21 mouse cellular contexts compared by ENCODE assay signal in the genomic region with DNA sequence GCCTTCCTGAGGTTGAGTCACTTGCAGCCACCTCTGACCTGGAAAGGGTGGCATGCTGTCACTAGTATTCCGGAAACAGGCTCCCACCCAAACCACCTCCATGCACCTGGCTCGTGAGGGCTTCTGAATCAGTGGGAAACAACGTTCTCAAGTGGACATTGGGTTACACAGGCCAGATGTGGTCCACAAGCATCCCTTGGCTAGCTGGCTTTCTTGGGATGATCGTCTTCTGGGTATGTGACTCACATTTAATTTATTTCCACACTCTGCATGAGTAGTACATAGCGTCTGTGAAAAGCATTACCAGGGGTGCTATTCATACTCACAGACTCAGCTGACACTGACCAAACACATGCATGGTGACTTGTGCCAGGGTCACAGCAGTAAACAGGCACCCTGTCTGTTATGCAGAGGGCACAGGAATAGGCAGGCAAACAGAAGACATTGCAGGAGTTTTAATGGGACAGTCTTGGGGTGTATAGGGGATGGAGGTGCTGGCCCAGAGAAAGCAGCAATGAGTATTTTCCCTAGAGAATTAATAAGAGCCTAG. TPM values are rescaled to one million over a fixed set of nuclear protein-coding genes. Genes with fewer than 3 reads are reported as not detected.
"Had no signal": no experiment of that assay in that cellular context is flagged by ENCODE, and none has a peak within 500 bp of the region (broad histone marks: within the 10 kb centered on the region; RNA-seq: fewer than 3 reads in every experiment).

No protein-coding gene starts in this region.

- H3K4me1 ChIP-seq: midbrain, embryonic 12.5 days had no signal

- H3K4me3 ChIP-seq: limb, embryonic 10.5 days; limb, embryonic 13.5 days; liver, embryonic 12.5 days; liver, embryonic 15.5 days; lung, embryonic 15.5 days; midbrain, embryonic 12.5 days; myocyte; neural tube, embryonic 13.5 days had no signal

- H3K27me3 ChIP-seq: limb, embryonic 13.5 days; lung, embryonic 15.5 days; midbrain, embryonic 12.5 days; neural tube, embryonic 13.5 days had no signal

- DNase-seq: kidney, postnatal 14 days; kidney, postnatal 4 days; liver; lung, adult 18-20 months; lung, postnatal 10 days; lung, postnatal 36 days; retina, postnatal 1 day; right cerebral cortex, postnatal 25 days; thymus, adult 18-20 months; thymus, postnatal 36 days had no signal

- H3K27ac ChIP-seq: limb, embryonic 10.5 days; limb, embryonic 13.5 days; liver, embryonic 12.5 days; liver, embryonic 15.5 days; lung, embryonic 15.5 days; midbrain, embryonic 12.5 days; neural tube, embryonic 13.5 days had no signal

- H3K36me3 ChIP-seq: limb, embryonic 10.5 days; limb, embryonic 13.5 days; liver, embryonic 12.5 days; liver, embryonic 15.5 days; lung, embryonic 15.5 days; midbrain, embryonic 12.5 days; neural tube, embryonic 13.5 days had no signal

- H3K9me3 ChIP-seq: limb, embryonic 10.5 days; limb, embryonic 13.5 days; liver, embryonic 12.5 days; liver, embryonic 15.5 days; lung, embryonic 15.5 days; midbrain, embryonic 12.5 days; neural tube, embryonic 13.5 days had no signal

RNA-seq across cellular contexts. Expression of a gene that starts 8.7 kb away (rescaled TPM):
- total RNA-seq: neutrophil, adult 5-6 weeks had no signal
- polyA plus RNA-seq: kidney, embryonic 16.5 days; limb, embryonic 10.5 days; liver, embryonic 12.5 days; liver, embryonic 15.5 days; lung, embryonic 15.5 days; midbrain, embryonic 12.5 days; midbrain, embryonic 16.5 days; myocyte had no signal
